Mouse (Mus musculus): ENCODE data around the gene Cib4. TPM values are rescaled to one million over a fixed set of nuclear protein-coding genes. Genes with fewer than 3 reads are reported as not detected.

Gene Cib4
- polyA plus RNA-seq, 1 experiment from 2014 or later = not detected

DNA sequence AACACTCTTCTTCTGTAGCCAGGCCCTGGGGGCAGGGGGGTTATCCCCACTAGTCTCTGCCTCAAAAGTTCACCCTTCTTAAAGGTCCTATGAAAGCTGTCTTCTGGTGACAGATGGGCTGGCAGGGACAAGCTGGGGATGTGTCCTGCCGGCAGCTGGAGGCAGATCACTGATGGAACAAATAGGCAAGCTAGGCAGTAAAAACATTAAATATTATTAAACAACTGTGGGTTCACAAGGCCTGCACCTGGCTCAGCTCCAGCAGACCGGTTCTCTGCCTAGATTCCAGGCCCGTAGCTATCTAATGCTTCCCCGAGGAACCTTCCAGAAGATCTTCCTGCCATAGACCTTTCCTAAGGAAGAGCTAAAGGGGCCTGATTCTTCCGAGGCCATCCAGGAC lies 27.5 kb downstream of the Cib4 start:
- Histone ChIP-seq H3K9ac (ENCODE audit: low read depth, low read length) (no peak overlapping the region), H3K36me3 (ENCODE audit: control insufficient read depth, insufficient read depth, low read length) (no peaks in the 10 kb centered on the region), H3K4me2 (ENCODE audit: low read length) (no peak overlapping the region), H3K9me3 (replicated peaks; ENCODE audit: control insufficient read depth, low read length, poor library complexity, severe bottlenecking) (no peaks in the 10 kb centered on the region), H3K27me3 (ENCODE audit: control insufficient read depth, insufficient read depth, low read depth, low read length) (no peaks in the 10 kb centered on the region), H3K27ac (ENCODE audit: low read length) (no peak overlapping the region), H3K4me1 (ENCODE audit: control insufficient read depth, insufficient read depth, low read length) (no peaks in the 10 kb centered on the region), H3K4me3 (ENCODE audit: low read depth, low read length) (no peak overlapping the region)
- WGBS = 80% methylated on average over 5 of the region's 5 CpGs
- ATAC-seq = no peak

DNA sequence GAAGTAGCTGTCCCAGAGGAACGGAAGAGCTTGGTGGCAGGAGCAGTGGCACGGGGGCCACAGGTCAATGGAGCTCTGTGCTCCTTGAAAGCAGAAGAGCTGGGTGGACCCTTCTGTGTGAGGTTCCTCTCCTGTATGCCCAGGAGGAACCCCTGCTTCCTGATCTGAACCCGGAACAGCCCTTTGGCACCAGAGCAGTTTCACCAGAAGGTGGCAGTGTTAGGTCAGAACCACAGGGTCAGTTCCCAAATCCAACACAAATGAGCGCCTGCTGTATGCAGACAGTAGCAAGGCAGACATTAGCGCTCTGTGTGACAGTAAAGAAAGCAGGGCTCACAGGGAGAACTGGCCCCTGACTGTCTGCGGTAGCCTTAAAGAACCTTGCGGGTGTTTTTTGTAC lies 29.3 kb downstream of the Cib4 start:
- no peaks in the 10 kb centered on the region for H3K9me3 ChIP-seq (replicated peaks; ENCODE audit: control insufficient read depth, low read length, poor library complexity, severe bottlenecking)
- ATAC-seq = no peak
- H3K27me3 ChIP-seq (ENCODE audit: control insufficient read depth, insufficient read depth, low read depth, low read length) = no peaks in the 10 kb centered on the region
- H3K36me3 ChIP-seq (ENCODE audit: control insufficient read depth, insufficient read depth, low read length) = no peaks in the 10 kb centered on the region
- H3K9ac ChIP-seq (ENCODE audit: low read depth, low read length) = no peak overlapping the region
- WGBS = 50% methylated on average over 7 of the region's 7 CpGs
- H3K4me3 ChIP-seq (ENCODE audit: low read depth, low read length) = no peak overlapping the region
- H3K27ac ChIP-seq (ENCODE audit: low read length) = no peak overlapping the region
- no peak overlapping the region for H3K4me2 ChIP-seq (ENCODE audit: low read length)
- H3K4me1 ChIP-seq (ENCODE audit: control insufficient read depth, insufficient read depth, low read length) = no peaks in the 10 kb centered on the region

DNA sequence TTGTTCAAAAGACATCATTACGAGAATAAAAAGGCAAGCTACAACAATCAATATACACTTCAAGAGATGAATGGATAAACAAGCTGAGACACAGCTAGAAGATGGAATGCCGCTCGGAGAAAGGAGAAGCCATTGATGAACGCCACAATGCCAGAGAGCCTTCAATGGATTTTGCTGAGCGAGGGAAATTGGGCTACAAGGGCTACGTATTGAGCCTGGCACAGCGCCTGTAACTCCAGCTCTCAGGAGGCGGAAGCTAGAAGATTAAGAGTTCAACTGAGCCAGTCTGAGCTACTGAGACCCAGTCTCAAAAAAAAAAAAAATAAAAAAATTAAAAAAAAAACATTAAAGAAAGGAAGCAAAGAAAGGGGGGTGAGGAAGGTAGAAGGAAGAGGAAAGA lies 32.5 kb downstream of the Cib4 start:
- Histone ChIP-seq H3K4me3 (ENCODE audit: low read depth, low read length) (no peak overlapping the region), H3K27ac (ENCODE audit: low read length) (no peak overlapping the region), H3K4me2 (ENCODE audit: low read length) (no peak overlapping the region), H3K9ac (ENCODE audit: low read depth, low read length) (no peak overlapping the region), H3K27me3 (ENCODE audit: control insufficient read depth, insufficient read depth, low read depth, low read length) (no peaks in the 10 kb centered on the region), H3K4me1 (ENCODE audit: control insufficient read depth, insufficient read depth, low read length) (no peaks in the 10 kb centered on the region), H3K36me3 (ENCODE audit: control insufficient read depth, insufficient read depth, low read length) (no peaks in the 10 kb centered on the region), H3K9me3 (replicated peaks; ENCODE audit: control insufficient read depth, low read length, poor library complexity, severe bottlenecking) (no peaks in the 10 kb centered on the region)
- WGBS = 52% methylated on average over 8 of the region's 8 CpGs
- no peak for ATAC-seq

DNA sequence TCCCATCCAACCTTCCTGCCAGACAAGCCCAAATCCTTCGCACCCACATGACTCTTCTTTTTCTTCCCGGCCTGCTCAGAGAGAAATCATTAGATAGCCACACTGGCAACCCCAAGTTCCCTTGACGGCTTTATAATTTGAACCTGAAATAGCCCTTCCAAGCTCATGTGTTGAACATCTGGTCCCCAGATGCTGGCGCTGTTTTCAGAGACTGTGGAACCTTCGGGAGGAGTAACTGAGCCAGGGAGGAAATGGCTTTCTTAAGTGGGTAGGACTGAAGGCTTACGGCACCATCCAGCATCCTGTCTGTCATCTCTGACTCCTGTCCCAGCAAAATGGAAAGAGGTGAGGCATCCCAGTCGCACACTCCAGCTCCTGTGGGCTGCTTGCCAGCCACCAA lies 48.3 kb downstream of the Cib4 start:
- Histone ChIP-seq H3K27ac (ENCODE audit: low read length) (no peak overlapping the region), H3K4me2 (ENCODE audit: low read length) (no peak overlapping the region), H3K36me3 (ENCODE audit: control insufficient read depth, insufficient read depth, low read length) (no peaks in the 10 kb centered on the region), H3K4me3 (ENCODE audit: low read depth, low read length) (no peak overlapping the region), H3K9ac (ENCODE audit: low read depth, low read length) (no peak overlapping the region), H3K27me3 (ENCODE audit: control insufficient read depth, insufficient read depth, low read depth, low read length) (no peaks in the 10 kb centered on the region), H3K4me1 (ENCODE audit: control insufficient read depth, insufficient read depth, low read length) (no peaks in the 10 kb centered on the region), H3K9me3 (replicated peaks; ENCODE audit: control insufficient read depth, low read length, poor library complexity, severe bottlenecking) (no peaks in the 10 kb centered on the region)
- no peak for ATAC-seq
- 86% methylated on average over 7 of the region's 7 CpGs for WGBS

DNA sequence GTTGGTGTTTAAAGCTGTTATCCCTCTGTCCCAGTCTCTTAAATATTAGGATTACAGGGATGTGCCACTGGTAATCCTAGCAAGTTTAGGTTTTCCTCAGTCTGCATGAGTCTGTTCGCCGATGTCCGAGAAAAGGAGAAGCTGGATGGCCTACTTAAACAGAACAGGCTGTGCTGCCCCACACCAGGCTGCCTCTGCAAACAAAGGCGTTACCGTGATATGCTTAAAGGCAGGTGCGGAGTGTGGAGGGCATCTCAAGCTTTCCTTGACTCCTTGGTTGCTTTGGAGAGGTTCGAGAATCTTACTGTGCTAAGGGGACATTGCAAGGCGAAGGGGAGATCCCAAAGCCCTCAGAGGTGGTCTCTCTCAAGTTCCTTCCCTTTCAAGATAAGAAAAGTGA lies 48.8 kb downstream of the Cib4 start:
- H3K36me3 ChIP-seq (ENCODE audit: control insufficient read depth, insufficient read depth, low read length) = no peaks in the 10 kb centered on the region
- no peak overlapping the region for H3K4me3 ChIP-seq (ENCODE audit: low read depth, low read length)
- no peaks in the 10 kb centered on the region for H3K4me1 ChIP-seq (ENCODE audit: control insufficient read depth, insufficient read depth, low read length)
- H3K9me3 ChIP-seq (replicated peaks; ENCODE audit: control insufficient read depth, low read length, poor library complexity, severe bottlenecking) = no peaks in the 10 kb centered on the region
- ATAC-seq = no peak
- no peak overlapping the region for H3K4me2 ChIP-seq (ENCODE audit: low read length)
- no peaks in the 10 kb centered on the region for H3K27me3 ChIP-seq (ENCODE audit: control insufficient read depth, insufficient read depth, low read depth, low read length)
- WGBS = 88% methylated on average over 8 of the region's 8 CpGs
- no peak overlapping the region for H3K9ac ChIP-seq (ENCODE audit: low read depth, low read length)
- no peak overlapping the region for H3K27ac ChIP-seq (ENCODE audit: low read length)

DNA sequence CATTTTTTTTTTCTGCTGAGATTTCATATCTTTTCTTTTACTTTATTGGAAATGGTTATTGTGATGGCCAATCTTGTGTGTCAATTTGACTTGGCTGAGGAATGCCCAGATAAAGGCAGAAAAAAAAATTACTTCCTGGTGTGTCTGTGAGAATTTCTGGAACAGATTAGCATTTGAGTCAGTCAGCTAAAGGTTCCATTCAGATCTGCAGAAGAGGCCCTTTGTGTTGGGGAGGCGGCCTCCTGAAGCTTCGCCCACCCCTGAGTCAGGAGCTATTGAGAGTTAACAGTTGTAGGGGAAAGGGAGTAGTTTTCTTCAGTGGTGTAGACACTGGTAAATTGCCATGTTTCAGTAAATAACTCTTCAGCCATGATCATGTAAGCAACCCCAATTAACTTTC lies 50.3 kb downstream of the Cib4 start:
- no peaks in the 10 kb centered on the region for H3K9me3 ChIP-seq (replicated peaks; ENCODE audit: control insufficient read depth, low read length, poor library complexity, severe bottlenecking)
- H3K9ac ChIP-seq (ENCODE audit: low read depth, low read length) = no peak overlapping the region
- no peak overlapping the region for H3K27ac ChIP-seq (ENCODE audit: low read length)
- H3K27me3 ChIP-seq (ENCODE audit: control insufficient read depth, insufficient read depth, low read depth, low read length) = no peaks in the 10 kb centered on the region
- 49% methylated on average over 2 of the region's 2 CpGs for WGBS
- H3K4me3 ChIP-seq (ENCODE audit: low read depth, low read length) = no peak overlapping the region
- no peaks in the 10 kb centered on the region for H3K4me1 ChIP-seq (ENCODE audit: control insufficient read depth, insufficient read depth, low read length)
- H3K36me3 ChIP-seq (ENCODE audit: control insufficient read depth, insufficient read depth, low read length) = no peaks in the 10 kb centered on the region
- no peak overlapping the region for H3K4me2 ChIP-seq (ENCODE audit: low read length)
- no peak for ATAC-seq

DNA sequence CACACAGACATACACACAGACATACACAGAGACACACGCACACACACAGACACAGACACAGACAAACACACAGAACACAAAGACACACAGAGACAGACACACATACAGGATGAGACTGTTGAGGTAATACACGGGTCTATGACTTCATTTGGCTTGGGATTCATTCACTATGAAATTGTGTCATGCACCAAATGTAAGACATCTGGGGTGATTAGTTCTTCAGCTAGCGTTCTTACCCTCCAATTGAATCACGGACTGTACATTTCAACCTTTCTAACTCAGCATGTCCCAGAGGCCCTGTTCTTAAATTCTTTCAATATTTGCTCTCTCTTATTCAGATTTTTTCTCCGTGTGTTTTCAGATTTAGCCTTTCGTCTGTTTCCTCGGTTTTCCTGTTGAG lies 51.0 kb downstream of the Cib4 start:
- Histone ChIP-seq H3K9ac (ENCODE audit: low read depth, low read length) (no peak overlapping the region), H3K27ac (ENCODE audit: low read length) (no peak overlapping the region), H3K9me3 (replicated peaks; ENCODE audit: control insufficient read depth, low read length, poor library complexity, severe bottlenecking) (no peaks in the 10 kb centered on the region), H3K27me3 (ENCODE audit: control insufficient read depth, insufficient read depth, low read depth, low read length) (no peaks in the 10 kb centered on the region), H3K4me1 (ENCODE audit: control insufficient read depth, insufficient read depth, low read length) (no peaks in the 10 kb centered on the region), H3K4me2 (ENCODE audit: low read length) (no peak overlapping the region), H3K4me3 (ENCODE audit: low read depth, low read length) (no peak overlapping the region), H3K36me3 (ENCODE audit: control insufficient read depth, insufficient read depth, low read length) (no peaks in the 10 kb centered on the region)
- no peak for ATAC-seq
- WGBS = 82% methylated on average over 7 of the region's 7 CpGs

DNA sequence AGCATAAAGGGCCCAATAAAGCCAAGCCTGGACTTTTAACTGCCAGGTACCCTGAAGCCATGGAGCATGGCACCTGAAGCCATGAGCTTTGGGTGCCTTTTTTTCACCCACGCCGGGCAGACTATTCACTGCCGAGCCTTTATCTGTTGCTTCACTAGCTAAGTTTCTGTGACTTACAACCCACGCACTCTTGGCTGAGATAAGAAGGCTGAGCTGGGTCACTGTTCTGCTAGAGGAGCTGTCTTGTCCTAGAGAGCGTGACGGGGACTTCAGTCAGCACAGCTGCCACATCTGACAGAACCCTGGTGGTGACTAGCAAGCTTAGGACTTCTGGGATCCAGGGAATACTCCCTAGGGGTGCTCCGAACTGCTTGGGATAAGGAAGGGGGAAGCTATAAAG lies 51.9 kb downstream of the Cib4 start:
- Histone ChIP-seq H3K36me3 (ENCODE audit: control insufficient read depth, insufficient read depth, low read length) (no peaks in the 10 kb centered on the region), H3K4me1 (ENCODE audit: control insufficient read depth, insufficient read depth, low read length) (no peaks in the 10 kb centered on the region), H3K27ac (ENCODE audit: low read length) (no peak overlapping the region), H3K4me3 (ENCODE audit: low read depth, low read length) (no peak overlapping the region), H3K9ac (ENCODE audit: low read depth, low read length) (no peak overlapping the region), H3K27me3 (ENCODE audit: control insufficient read depth, insufficient read depth, low read depth, low read length) (no peaks in the 10 kb centered on the region), H3K4me2 (ENCODE audit: low read length) (no peak overlapping the region), H3K9me3 (replicated peaks; ENCODE audit: control insufficient read depth, low read length, poor library complexity, severe bottlenecking) (no peaks in the 10 kb centered on the region)
- 69% methylated on average over 7 of the region's 7 CpGs for whole genome bisulfite sequencing
- ATAC-seq = no peak

DNA sequence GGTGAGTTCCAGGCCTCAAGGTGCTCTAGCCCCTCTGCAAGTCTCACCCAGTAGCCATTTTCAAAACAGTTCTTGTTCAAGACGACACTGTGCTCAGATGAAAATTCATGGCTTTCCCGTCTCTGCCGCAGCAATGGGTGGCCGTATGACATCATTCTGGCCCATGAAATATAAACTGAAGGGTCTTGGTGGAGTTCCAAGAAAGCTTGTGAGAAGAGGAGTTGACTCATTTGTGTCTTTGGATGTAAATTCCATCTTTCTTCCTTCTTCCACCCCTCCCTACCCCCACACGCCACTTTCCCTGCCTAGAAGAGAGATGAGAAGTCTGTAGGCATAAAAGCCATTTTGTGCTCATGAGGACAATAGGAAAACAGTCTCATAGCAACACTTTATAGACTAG lies 54.8 kb downstream of the Cib4 start:
- no peak overlapping the region for H3K4me3 ChIP-seq (ENCODE audit: low read depth, low read length)
- no peak overlapping the region for H3K4me2 ChIP-seq (ENCODE audit: low read length)
- WGBS = 77% methylated on average over 5 of the region's 5 CpGs
- H3K9me3 ChIP-seq (replicated peaks; ENCODE audit: control insufficient read depth, low read length, poor library complexity, severe bottlenecking) = no peaks in the 10 kb centered on the region
- no peak for ATAC-seq
- H3K27ac ChIP-seq (ENCODE audit: low read length) = no peak overlapping the region
- H3K9ac ChIP-seq (ENCODE audit: low read depth, low read length) = no peak overlapping the region
- no peaks in the 10 kb centered on the region for H3K27me3 ChIP-seq (ENCODE audit: control insufficient read depth, insufficient read depth, low read depth, low read length)
- no peaks in the 10 kb centered on the region for H3K36me3 ChIP-seq (ENCODE audit: control insufficient read depth, insufficient read depth, low read length)
- no peaks in the 10 kb centered on the region for H3K4me1 ChIP-seq (ENCODE audit: control insufficient read depth, insufficient read depth, low read length)

DNA sequence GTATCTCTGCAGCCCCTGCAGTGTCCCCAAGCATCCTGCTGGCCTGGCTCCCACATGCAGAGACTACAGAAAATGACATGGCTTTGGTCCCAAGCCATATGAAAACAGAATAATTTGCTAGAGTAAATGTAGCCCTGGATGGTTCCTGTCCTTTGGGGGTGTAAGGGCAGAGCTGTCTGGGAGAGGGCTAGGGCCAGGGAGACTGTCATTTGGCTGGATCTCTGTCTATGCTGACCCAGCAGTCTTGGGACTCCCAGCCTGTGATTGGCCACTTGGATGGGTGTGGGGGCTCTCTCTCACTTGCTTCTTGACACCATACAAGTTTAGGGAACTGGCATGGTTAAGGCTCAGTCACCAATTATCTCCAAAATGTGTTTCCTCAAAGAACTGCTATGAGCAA lies 55.4 kb downstream of the Cib4 start:
- ATAC-seq = no peak
- H3K9ac ChIP-seq (ENCODE audit: low read depth, low read length) = no peak overlapping the region
- no peaks in the 10 kb centered on the region for H3K27me3 ChIP-seq (ENCODE audit: control insufficient read depth, insufficient read depth, low read depth, low read length)
- no peak overlapping the region for H3K4me3 ChIP-seq (ENCODE audit: low read depth, low read length)
- H3K36me3 ChIP-seq (ENCODE audit: control insufficient read depth, insufficient read depth, low read length) = no peaks in the 10 kb centered on the region
- no peak overlapping the region for H3K4me2 ChIP-seq (ENCODE audit: low read length)
- H3K4me1 ChIP-seq (ENCODE audit: control insufficient read depth, insufficient read depth, low read length) = no peaks in the 10 kb centered on the region
- no peak overlapping the region for H3K27ac ChIP-seq (ENCODE audit: low read length)
- no peaks in the 10 kb centered on the region for H3K9me3 ChIP-seq (replicated peaks; ENCODE audit: control insufficient read depth, low read length, poor library complexity, severe bottlenecking)

All from midbrain, embryonic 16.5 days (tissue).